Mouse (Mus musculus) spleen, postnatal 14 days (tissue): ENCODE results near the gene Plscr3.

Experiments used
- DNase-seq, 2 experiments: peaks; one replicate each; pipeline ENCODE4 v3.0.0; 2021 to 2022; ENCODE audit warnings: low spot score in 2 of 2

Plscr3 gene

DNA sequence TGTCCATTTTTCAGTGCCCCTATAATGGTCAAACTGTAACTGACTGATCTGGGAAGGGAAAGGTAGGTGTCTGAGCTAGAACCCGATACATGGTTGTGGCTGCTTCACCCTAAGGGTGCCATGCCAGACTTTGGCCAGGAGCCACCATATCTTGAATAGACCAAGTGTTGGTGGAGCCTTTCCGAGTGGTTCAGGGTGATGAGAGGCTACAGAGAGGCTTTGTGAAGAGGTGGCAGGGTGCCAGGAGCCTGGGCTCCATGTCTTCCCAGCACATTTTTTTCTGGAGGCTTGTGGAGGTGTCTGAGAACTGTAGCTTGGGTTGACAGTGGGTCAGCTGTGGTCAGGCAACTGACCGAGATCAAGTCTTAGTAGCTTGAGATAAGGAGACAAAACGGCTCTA lies 45.3 kb downstream of the Plscr3 start:
- DNase-seq = no peak

DNA sequence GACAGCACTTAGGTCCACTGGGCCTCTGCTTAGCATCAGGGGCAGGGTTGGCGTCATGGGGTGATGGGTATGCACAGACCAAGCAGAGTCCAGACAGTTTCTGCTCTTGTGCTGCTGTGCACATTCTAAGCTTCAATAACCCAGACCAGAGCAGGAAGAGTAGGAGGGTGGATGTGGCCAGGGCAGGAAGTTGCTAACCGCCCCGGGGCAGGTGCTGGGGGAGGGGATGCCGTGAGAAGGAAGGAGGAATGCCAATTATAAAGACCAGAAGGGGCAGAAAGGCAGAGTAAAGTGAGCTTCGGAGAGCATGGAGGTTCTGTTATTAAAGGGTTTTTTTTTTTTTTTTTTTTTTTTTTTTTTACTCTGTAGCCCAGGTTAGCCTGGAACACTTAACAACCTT lies 48.5 kb downstream of the Plscr3 start:
- peak; percentile 52 to 58 for DNase-seq

DNA sequence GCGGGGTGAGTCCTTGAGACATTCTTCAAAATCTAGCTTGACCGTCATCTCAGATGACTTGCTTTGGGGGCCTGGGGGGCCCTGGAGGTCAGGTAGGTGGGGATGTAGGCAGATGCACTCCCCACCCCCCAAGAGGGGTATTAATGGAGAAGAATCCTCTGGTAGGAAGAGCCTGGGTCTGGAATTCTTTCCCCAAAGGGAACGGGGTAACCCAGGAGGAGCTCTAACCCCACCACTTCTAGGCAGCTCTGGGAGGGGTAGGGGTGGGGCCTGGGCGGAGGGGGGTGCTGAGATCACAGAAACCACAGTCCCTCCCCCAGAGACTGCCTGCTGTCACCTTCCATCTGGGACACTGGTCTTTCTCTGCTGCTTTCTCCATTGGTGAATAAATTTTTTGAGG lies 49.1 kb downstream of the Plscr3 start, which contains the start of gene Acap1:
Acap1 (minus strand) TSS at position 249 of the 400 bp plus-strand sequence.
- DNase-seq = peak in 1 of 2 experiments; percentile 41

DNA sequence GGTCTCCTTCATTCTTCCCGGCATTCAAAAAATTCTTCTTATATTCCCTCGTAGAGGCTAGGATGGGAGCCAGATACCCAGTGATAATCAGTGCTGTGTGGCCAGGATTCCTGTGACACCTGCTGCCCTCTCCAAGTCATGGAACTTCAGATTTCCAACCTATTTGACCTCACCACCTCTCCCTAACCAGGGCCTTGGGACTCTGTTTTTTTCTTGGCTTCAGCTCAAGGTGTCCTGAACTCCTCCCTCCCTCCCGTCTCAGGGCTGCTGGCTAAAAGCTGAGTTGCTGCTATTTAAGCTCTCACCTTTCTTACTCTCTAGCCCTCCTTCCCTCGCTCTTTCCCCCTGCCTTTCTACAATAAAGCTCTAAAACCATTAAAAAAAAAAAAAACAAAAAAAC lies 53.7 kb downstream of the Plscr3 start:
- DNase-seq = no peak

DNA sequence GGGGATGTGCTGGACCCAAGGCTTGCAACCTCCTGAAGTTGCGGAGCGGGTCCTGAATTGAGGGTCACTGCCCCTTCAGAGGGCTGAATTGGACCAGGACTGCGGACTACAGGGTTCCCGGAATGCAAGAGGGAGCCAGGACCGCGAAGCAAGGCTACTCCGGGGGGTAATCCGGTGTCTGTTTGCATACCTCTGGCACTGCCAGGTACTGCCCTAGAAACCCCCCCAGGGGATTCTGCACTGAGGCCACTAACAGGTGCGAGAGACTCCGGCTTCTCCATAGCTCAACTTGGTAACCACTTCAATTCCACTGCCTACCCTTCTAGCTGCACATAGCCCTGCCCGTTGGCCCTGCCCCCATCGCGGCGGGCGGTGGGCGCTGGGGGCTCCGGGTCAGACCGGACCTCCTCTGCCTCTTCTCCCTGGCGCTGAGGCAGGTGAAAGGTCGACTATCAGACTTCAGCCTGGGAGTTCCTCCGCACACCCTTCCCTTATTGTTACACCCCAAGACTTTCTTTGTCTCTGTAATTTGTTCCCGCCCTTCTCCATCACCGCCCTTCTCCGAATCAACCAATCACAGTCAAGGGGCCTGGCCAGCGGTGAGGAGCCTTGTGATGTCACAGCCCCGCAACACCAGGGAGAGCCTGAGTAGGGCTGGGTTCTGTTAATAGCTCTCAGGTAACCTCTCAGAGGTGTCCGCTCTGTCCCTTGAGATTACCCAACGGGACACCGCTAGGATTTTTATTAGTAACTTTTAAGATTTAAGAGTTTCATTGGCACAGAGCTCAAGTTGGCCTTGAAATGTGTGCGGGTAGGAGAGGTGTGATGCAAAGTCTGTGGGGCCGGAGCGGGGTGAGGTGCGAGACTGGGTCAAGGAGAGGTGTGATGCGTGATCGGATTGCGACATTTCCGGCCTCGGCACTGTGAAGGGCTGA lies 54.6 kb downstream of the Plscr3 start, which contains the start of the genes 2810408A11Rik and Neurl4:
2810408A11Rik (minus strand) TSS at position 517 of the 935 bp plus-strand sequence.
Neurl4 (plus strand) TSS at position 602 of the 935 bp plus-strand sequence.
- peak; percentile 76 to 79 for DNase-seq

DNA sequence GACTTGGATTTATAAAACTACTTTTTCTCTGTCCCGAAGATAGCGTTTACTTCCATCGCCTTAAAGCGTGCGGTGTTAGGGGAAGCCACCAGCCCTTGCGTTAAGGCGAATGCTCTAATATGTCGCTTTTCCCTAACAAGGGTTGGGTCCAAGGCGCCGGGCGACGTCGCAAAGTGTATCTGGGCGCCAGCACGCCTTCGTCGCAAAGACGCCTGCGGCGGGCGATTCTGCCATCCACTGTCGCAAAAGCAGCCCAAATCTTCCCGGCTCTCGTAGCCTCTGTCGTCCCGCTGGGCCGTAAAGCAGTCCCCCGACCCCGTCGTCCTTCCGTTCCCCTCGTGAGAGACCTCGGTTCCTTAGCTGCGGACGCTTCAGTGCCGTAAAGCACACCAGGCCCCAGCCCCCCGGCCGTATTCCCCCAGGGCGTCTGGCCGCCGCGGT lies 55.2 kb downstream of the Plscr3 start:
- peak; percentile 80 to 82 for DNase-seq
